9 mouse cellular contexts compared by ENCODE assay signal in the genomic region with DNA sequence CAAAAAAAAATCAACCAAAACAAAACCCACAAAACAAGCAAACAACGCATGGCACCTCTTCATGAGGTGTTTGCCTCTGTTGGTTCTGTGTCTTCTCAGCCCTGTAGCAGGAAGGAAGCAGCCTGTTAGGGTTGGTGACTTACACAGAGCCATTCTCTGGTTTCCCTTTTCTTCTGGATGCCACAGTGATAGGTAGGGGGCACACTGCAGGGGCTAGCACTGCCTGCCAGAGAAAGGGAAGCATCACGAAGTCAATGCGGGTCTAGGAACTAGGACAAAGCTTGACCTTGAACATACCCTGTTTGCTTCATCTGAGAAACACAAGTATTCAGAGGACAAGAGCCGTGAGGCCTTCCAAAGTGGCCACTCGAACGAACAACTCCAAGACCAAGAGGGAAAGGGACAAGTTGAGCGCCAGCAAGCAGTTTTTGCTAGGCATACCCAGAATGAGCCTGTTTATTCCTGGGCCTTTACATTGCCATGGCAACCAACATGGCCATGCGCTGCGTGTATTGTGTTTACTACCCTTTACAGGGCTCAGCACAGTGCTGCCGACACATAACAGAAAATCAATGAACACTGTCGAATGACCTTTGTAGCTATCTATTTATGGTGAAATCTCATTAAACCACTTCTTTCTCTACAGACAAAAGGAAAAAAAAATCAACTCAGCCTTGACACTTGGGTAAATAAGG.
DNase-seq lines count a peak whose midpoint lies in the region; ATAC-seq lines count a peak whose summit lies in the region.
"Had no signal": no experiment of that assay in that cellular context is flagged by ENCODE, and none has a peak within 500 bp of the region (broad histone marks: within the 10 kb centered on the region; RNA-seq: fewer than 3 reads in every experiment).

No protein-coding gene starts in this region.

- H3K9ac ChIP-seq in midbrain, embryonic 13.5 days (replicated peaks), result no peak overlapping the region
- H3K9ac ChIP-seq: embryonic facial prominence, embryonic 15.5 days had no signal

- H3K4me3 ChIP-seq in midbrain, embryonic 13.5 days (replicated peaks), result no peak overlapping the region
- H3K4me3 ChIP-seq: embryonic facial prominence, embryonic 15.5 days had no signal

- H3K36me3 ChIP-seq in midbrain, embryonic 13.5 days, result no peaks in the 10 kb centered on the region
- H3K36me3 ChIP-seq: embryonic facial prominence, embryonic 15.5 days had no signal

- DNase-seq in ES-CJ7 (ENCODE audit: low read depth, low spot score), result peak; percentile 8
- DNase-seq in embryo, embryonic 9.5 days (ENCODE audit: extremely low spot score), result peak; percentile 24
- peak; percentile 41 for DNase-seq in kidney, adult 9 months
- DNase-seq in heart, postnatal 10 days, result no peak
- DNase-seq in adrenal gland, postnatal 14 days, result no peak
- no peak for DNase-seq in ovary, adult 18-20 months (ENCODE audit: low spot score)
- no peak for DNase-seq in layer of hippocampus, adult 9-10 months (ENCODE audit: low spot score)

- intact Hi-C loops in heart, postnatal 10 days (cut with DNase I), result no loop called here

- WGBS in midbrain, embryonic 13.5 days, result 30% methylated on average over 11 of the region's 11 CpGs

- peaks cover 9% of the 10 kb centered on the region; the same call in 1 of the 2 replicates for H3K4me1 ChIP-seq in midbrain, embryonic 13.5 days (replicated peaks)
- H3K4me1 ChIP-seq: embryonic facial prominence, embryonic 15.5 days had no signal

- H3K9me3 ChIP-seq in midbrain, embryonic 13.5 days, result no peaks in the 10 kb centered on the region
- H3K9me3 ChIP-seq: embryonic facial prominence, embryonic 15.5 days had no signal

- ATAC-seq in midbrain, embryonic 13.5 days, result peak; percentile 99

- no peaks in the 10 kb centered on the region for H3K27me3 ChIP-seq in midbrain, embryonic 13.5 days
- H3K27me3 ChIP-seq: embryonic facial prominence, embryonic 15.5 days had no signal

- peak overlapping the region; percentile 45 for H3K27ac ChIP-seq in midbrain, embryonic 13.5 days
- H3K27ac ChIP-seq: embryonic facial prominence, embryonic 15.5 days had no signal

- peak overlapping the region; percentile 21 for H3K4me2 ChIP-seq in midbrain, embryonic 13.5 days (replicated peaks)
- H3K4me2 ChIP-seq: embryonic facial prominence, embryonic 15.5 days had no signal

Comparison
In these comparisons a context has a peak if more than half of its experiments do, and no peak if none do; other contexts are left out.
1. DNase-seq: peak in ES-CJ7 (single experiment), embryo, embryonic 9.5 days (single experiment) and kidney, adult 9 months (single experiment); none in heart, postnatal 10 days (0 of 2), adrenal gland, postnatal 14 days (single experiment), ovary, adult 18-20 months (single experiment) and layer of hippocampus, adult 9-10 months (single experiment).